Mouse (Mus musculus) intestine, embryonic 16.5 days (tissue): ENCODE results near the gene Gm49361. TPM values are rescaled to one million over a fixed set of nuclear protein-coding genes. Genes with fewer than 3 reads are reported as not detected.
"Not testable (repeated sequence)": the region's sequence is repeated elsewhere in the genome, so short reads cannot be mapped to it uniquely, and the experiment has no call there.

Source experiments
- ATAC-seq: fragments of 200-750 bp; cut with Nextera tagmentation; 2 replicates; pipeline ENCODE4 v1.8.0; 2017; ENCODE audit warnings: moderate TSS enrichment, moderate library complexity
- H3K27ac ChIP-seq: fragments of 300-500 bp; sonication (generic); 2 replicates; pipeline ENCODE4 v1.5.1; 2014; ENCODE audit warnings: mild to moderate bottlenecking, low read length
- H3K27me3 ChIP-seq: fragments of 300-500 bp; sonication (generic); replicated peaks from 2 replicates; pipeline ENCODE4 v1.6.1; 2014; ENCODE audit warnings: low read length, control low read depth, mixed read lengths; ENCODE audit not compliant: control insufficient read depth, insufficient read depth
- H3K36me3 ChIP-seq: fragments of 300-500 bp; sonication (generic); 2 replicates; pipeline ENCODE4 v1.6.1; 2014; ENCODE audit warnings: low read length, control low read depth; ENCODE audit not compliant: control insufficient read depth, insufficient read depth
- H3K4me1 ChIP-seq: fragments of 300-500 bp; sonication (generic); 2 replicates; pipeline ENCODE4 v1.6.1; 2014; ENCODE audit warnings: low read length, control low read depth, mixed read lengths; ENCODE audit not compliant: control insufficient read depth, insufficient read depth
- H3K4me2 ChIP-seq: fragments of 300-500 bp; sonication (generic); 2 replicates; pipeline ENCODE4 v1.6.1; 2014; ENCODE audit warnings: low read depth, low read length, control low read depth
- H3K4me3 ChIP-seq: fragments of 300-500 bp; sonication (generic); 2 replicates; pipeline ENCODE4 v1.5.1; 2014; ENCODE audit warnings: mild to moderate bottlenecking, low read length
- H3K9ac ChIP-seq: fragments of 300-500 bp; sonication (generic); 2 replicates; pipeline ENCODE4 v1.6.1; 2014; ENCODE audit warnings: low read depth, low read length
- H3K9me3 ChIP-seq: fragments of 300-500 bp; sonication (generic); 2 replicates; pipeline ENCODE4 v1.6.1; 2016; ENCODE audit warnings: low read length, control low read depth; ENCODE audit not compliant: control insufficient read depth
- whole genome bisulfite sequencing: fragments of 180-500 bp; shearing (Covaris S2); extraction: QIAGEN DNeasy Blood & Tissue Kit; methylation state at CpG from one replicate; pipeline ENCODE4 v1.1.7; 2014; 5-methylcytosine and 5-hydroxymethylcytosine counted together
- polyA plus RNA-seq: library from polyadenylated mRNA; unstranded; fragments of >200 nt; fragmentation: Nextera tagmentation; extraction: Ambion mirVana; gene quantifications from 2 replicates; pipeline ENCODE4 v1.2.1, GENCODE M21; 2015

Gene Gm49361
- polyA plus RNA-seq, 1 experiment from 2014 or later, result not detected

DNA sequence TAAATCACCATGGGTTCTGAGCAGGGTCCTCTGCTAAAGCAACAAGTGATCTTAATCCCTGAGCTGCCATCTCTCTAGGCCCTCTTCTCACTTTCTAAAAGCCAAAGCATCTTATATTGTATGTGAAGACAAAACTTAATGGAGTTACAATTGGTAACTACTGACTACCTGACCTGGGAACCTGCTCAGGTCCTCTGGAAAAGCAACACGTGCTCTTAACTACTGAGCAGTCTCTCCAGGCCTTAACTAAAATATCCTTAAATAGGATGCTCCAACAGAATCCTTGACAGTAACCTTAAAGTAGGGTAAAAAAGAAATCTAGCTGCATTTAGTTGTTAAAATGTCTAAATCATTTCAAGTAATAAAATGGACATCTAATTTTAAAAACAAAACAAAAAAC lies 82.3 kb downstream of the Gm49361 start:
- Histone ChIP-seq H3K4me3 (peak overlapping the region; percentile 93), H3K9ac (no peak overlapping the region), H3K36me3 (no peaks in the 10 kb centered on the region), H3K4me1 (peaks cover 9% of the 10 kb centered on the region), H3K27ac (no peak overlapping the region), H3K4me2 (peak overlapping the region; percentile 79), H3K27me3 (no peaks in the 10 kb centered on the region), H3K9me3 (no peaks in the 10 kb centered on the region)
- WGBS, result 25% methylated on average over 1 of the region's 1 CpGs
- no peak for ATAC-seq

DNA sequence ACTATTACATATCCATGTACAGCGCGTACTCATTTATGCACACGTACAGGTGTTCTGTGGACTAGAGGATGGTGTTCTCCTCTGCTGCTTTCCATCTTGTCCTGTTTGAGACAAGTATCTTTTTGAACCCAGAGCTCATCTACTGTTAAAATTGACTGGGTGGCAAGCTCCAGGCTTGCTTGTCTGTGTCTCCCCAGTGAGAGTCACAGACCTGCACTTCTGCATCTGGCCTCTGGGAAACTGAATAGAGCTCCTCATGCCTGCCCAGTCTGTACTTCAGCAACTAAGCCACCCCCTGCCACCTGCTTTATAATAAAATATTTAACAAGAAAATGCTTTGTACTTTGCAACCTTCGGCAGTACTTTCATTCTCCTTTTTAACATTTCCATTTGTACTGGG lies 87.6 kb downstream of the Gm49361 start:
- ATAC-seq, result no peak
- 96% methylated on average over 4 of the region's 4 CpGs for WGBS

DNA sequence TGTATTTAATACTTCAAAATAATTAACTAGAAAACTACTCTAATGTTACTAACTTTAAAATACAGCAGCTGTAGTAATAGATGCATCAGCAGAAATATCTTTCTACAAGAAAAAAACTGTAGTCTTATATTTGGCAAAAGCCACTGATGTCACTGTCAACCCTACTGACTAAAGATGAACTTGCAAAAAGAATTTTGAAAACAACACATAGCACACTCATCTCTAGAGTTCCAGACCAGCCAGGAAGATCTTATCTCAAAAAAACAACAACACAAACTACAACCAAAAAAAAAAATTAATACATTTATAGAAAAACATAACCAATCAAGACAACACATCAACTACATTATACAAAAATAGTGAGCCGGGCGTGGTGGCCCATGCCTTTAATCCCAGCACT lies 88.4 kb downstream of the Gm49361 start:
- ATAC-seq, result no peak
- Histone ChIP-seq H3K9ac (no peak overlapping the region), H3K4me3 (no peak overlapping the region), H3K4me2 (no peak overlapping the region), H3K27me3 (no peaks in the 10 kb centered on the region), H3K27ac (no peak overlapping the region), H3K9me3 (no peaks in the 10 kb centered on the region), H3K36me3 (no peaks in the 10 kb centered on the region), H3K4me1 (no peaks in the 10 kb centered on the region; the same call in 1 of the 2 replicates)
- WGBS, result 94% methylated on average over 2 of the region's 2 CpGs

More for the DNA sequence above, 87.6 kb downstream of the Gm49361 start:
- Histone ChIP-seq H3K4me1 (peaks cover 3% of the 10 kb centered on the region; the same call in 1 of the 2 replicates), H3K27ac (no peak overlapping the region), H3K27me3 (no peaks in the 10 kb centered on the region), H3K4me2 (no peak overlapping the region), H3K9ac (no peak overlapping the region), H3K9me3 (no peaks in the 10 kb centered on the region), H3K4me3 (no peak overlapping the region), H3K36me3 (no peaks in the 10 kb centered on the region)

DNA sequence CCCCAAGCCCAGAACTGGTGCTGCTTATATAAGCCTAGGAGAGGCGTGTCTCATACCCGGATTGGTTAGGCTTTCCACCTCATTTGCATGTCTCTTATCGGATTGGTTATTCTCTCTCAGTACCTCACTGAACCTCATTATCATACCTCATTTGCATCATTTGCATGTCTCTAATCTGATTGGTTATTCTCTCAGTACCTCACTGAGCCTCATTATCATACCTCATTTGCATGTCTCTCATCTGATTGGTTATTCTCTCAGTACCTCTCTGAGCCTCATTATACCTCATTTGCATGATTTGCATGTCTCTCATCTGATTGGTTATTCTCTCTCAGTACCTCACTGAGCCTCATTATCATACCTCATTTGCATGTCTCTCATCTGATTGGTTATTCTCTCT lies 89.4 kb downstream of the Gm49361 start:
- WGBS, result 95% methylated on average over 3 of the region's 3 CpGs
- not testable (repeated sequence) for H3K27me3 ChIP-seq, H3K36me3 ChIP-seq, ATAC-seq, H3K9me3 ChIP-seq, H3K4me3 ChIP-seq, H3K4me2 ChIP-seq, H3K4me1 ChIP-seq, H3K27ac ChIP-seq, H3K9ac ChIP-seq

GRCm38 (mm10) chr14:57649501-57649900 lies 96.4 kb downstream of the Gm49361 start:
- Histone ChIP-seq H3K9ac (no peak overlapping the region), H3K27ac (no peak overlapping the region), H3K36me3 (no peaks in the 10 kb centered on the region), H3K4me2 (no peak overlapping the region), H3K4me1 (no peaks in the 10 kb centered on the region), H3K4me3 (no peak overlapping the region), H3K9me3 (no peaks in the 10 kb centered on the region), H3K27me3 (no peaks in the 10 kb centered on the region)
- ATAC-seq, result no peak

GRCm38 (mm10) chr14:57646155-57646554 lies 99.7 kb downstream of the Gm49361 start:
- H3K27ac ChIP-seq, result no peak overlapping the region
- WGBS, result 81% methylated on average over 4 of the region's 4 CpGs

DNA sequence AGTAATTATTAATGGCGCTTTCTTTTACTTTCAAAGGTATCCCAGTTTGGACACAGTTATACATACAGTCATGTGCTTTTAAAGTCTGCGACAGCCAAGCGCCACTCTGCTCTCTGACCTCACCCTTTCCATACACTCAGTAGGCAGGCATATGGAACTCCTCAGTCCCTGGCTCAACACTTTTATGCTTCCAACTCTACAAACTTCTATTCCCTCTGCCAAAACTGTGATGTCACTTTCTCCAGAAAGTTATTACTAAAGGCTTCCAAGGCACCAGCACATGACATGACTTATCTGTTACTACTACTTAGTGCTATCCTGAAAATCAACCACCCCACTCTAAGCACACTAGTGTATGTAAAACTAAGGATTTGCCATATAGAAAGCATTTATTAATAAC lies 106.8 kb downstream of the Gm49361 start:
- Histone ChIP-seq H3K9me3 (no peaks in the 10 kb centered on the region), H3K4me3 (no peak overlapping the region), H3K27ac (no peak overlapping the region), H3K9ac (no peak overlapping the region), H3K4me1 (no peaks in the 10 kb centered on the region), H3K4me2 (no peak overlapping the region), H3K27me3 (no peaks in the 10 kb centered on the region), H3K36me3 (no peaks in the 10 kb centered on the region)
- 94% methylated on average over 3 of the region's 3 CpGs for WGBS
- no peak for ATAC-seq

More at GRCm38 (mm10) chr14:57646155-57646554, 99.7 kb downstream of the Gm49361 start:
- H3K4me1 ChIP-seq, result no peaks in the 10 kb centered on the region
- H3K9me3 ChIP-seq, result no peaks in the 10 kb centered on the region
- no peaks in the 10 kb centered on the region for H3K36me3 ChIP-seq
- no peaks in the 10 kb centered on the region for H3K27me3 ChIP-seq
- no peak overlapping the region for H3K9ac ChIP-seq
- ATAC-seq, result no peak
- H3K4me2 ChIP-seq, result no peak overlapping the region
- H3K4me3 ChIP-seq, result no peak overlapping the region

DNA sequence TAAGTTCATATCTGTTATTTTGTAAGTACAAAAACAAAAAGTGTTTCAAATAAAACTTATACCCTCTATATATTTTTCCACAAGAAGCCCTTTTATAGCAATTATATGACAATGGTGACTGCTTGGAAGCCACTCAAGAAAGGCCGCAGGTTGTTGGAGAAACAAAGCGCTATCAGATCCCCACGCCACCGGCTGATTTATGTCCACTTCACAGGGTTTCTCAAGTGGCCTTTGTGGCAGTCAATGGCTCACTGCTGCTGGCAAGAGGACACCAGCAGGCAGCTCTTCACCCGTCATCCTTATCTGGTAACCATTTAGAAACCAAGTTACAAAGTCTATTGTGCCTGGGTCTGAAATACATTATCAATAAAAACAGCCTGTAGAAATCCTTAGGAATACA lies 111.8 kb downstream of the Gm49361 start:
- Histone ChIP-seq H3K27ac (no peak overlapping the region), H3K4me1 (no peaks in the 10 kb centered on the region), H3K9me3 (no peaks in the 10 kb centered on the region), H3K9ac (no peak overlapping the region), H3K27me3 (no peaks in the 10 kb centered on the region), H3K4me3 (no peak overlapping the region), H3K4me2 (no peak overlapping the region), H3K36me3 (no peaks in the 10 kb centered on the region; the same call in 1 of the 2 replicates)
- WGBS, result 62% methylated on average over 5 of the region's 5 CpGs
- no peak for ATAC-seq

DNA sequence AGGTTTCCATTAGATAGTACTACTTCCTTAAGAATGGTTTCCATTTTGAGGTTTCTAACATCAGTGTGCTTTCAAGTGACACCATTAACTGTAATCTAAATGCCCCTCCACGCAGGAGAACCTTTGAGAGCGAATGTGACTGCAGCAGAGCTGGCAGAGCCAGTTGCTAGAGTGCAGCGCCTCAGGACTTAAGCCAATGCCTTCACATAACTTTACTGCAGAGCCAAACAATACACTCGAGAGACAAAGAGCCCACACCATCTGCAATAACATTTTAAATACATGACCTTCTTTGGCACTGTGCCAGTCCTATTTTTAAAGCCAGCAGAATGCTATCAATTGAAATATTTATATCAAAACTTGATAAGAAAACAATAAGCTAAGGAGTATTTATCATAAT lies 116.3 kb downstream of the Gm49361 start:
- Histone ChIP-seq H3K27me3 (no peaks in the 10 kb centered on the region), H3K36me3 (peaks cover 4% of the 10 kb centered on the region; the same call in 1 of the 2 replicates), H3K4me3 (no peak overlapping the region), H3K27ac (no peak overlapping the region), H3K4me2 (no peak overlapping the region), H3K4me1 (no peaks in the 10 kb centered on the region), H3K9me3 (no peaks in the 10 kb centered on the region), H3K9ac (no peak overlapping the region)
- no peak for ATAC-seq
- 59% methylated on average over 4 of the region's 4 CpGs for WGBS

DNA sequence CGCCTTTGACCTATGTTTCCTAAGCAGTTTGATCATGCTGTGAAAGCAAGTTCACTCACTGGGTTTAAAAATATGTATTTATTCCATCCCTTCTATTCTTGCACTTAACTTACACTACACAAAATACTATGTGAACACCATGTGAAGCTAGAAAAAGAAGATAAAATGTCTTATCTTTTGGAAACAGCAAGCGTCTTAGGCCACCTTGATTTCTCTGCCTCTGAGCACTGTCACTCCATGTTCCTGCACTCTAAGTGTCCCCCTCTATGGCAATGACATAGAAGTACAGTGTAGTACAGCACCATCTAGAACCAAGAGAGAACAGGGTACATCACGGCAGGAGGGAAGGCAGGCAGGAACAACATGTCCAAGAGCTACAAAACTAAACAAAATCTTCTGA lies 123.0 kb downstream of the Gm49361 start:
- H3K27ac ChIP-seq, result no peak overlapping the region
- no peak overlapping the region for H3K4me2 ChIP-seq
- H3K36me3 ChIP-seq, result 0 out of 2 replicates have a peak, but pooled peaks cover 4% of the 10 kb centered on the region
- no peak overlapping the region for H3K4me3 ChIP-seq
- 0 out of 2 replicates have a peak, but pooled peaks cover under 1% of the 10 kb centered on the region for H3K4me1 ChIP-seq
- H3K9me3 ChIP-seq, result no peaks in the 10 kb centered on the region
- no peak for ATAC-seq
- H3K27me3 ChIP-seq, result no peaks in the 10 kb centered on the region
- H3K9ac ChIP-seq, result no peak overlapping the region
- 87% methylated on average over 3 of the region's 3 CpGs for WGBS
